Mouse (Mus musculus): ENCODE data around the gene Rpl3.

GRCm38 (mm10) chr15:80082661-80083275, 8.9 kb downstream of the Rpl3 start:
- no peak for TF ChIP-seq CTCF (IDR thresholded peaks at IDR 0.05; ENCODE audit: low read depth)
- TF ChIP-seq EP300 (optimal IDR thresholded peaks at IDR 0.05), result no peak

Measured in stomach, postnatal 0 days (tissue).